Mouse (Mus musculus) B cell, adult 2 months (primary cell): ENCODE measurements at regions not wholly inside any gene's neighbourhood (a gene's known extent, or its start where the extent isn't known, plus 50 kb on each side); places are given as distances from the start of the nearest gene placed in this dataset.

ENCODE experiments used
- DNase-seq, 2 experiments: peaks; one replicate each; pipeline ENCODE4 v3.0.0; 2022

DNA sequence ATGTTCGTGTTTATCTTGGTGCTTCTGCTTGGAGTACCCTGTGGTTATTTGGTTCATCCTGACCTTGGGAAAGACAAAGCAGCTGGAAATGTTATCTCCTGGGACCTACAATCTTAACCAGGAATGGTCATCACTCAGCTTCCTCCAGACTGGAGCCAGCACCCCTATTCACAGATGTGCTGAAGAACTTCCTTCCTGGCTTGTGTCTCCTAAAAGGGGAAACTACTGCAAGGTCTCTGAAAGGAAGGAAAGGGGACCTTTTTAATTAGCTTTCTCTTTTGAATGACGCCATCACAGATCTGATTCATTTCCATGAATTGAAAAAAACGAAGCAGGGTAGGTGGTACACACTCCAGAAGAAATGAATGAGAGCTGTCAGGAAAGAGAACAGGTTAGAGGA, 476.0 kb upstream of the A1bg start:
- DNase-seq: no peak

DNA sequence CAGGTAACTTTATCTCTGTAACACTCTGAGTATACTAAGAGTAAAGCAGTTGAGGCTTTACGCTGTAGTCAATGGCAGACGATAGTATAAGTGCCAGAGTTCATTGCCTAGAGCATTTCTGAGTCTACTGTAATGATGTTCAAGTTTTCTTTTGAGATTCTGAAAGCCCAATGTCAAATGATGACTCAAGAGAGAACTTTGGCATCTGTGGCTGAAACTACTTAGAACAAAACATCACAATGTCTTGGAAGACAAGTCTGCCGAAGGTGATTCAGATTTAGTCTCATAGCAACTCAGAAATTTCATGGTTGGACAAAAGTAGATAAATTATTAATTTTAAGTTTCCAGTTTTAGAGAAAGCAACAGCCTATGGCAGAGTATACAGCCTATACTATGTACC, 474.2 kb upstream of the A1bg start:
- no peak for DNase-seq

DNA sequence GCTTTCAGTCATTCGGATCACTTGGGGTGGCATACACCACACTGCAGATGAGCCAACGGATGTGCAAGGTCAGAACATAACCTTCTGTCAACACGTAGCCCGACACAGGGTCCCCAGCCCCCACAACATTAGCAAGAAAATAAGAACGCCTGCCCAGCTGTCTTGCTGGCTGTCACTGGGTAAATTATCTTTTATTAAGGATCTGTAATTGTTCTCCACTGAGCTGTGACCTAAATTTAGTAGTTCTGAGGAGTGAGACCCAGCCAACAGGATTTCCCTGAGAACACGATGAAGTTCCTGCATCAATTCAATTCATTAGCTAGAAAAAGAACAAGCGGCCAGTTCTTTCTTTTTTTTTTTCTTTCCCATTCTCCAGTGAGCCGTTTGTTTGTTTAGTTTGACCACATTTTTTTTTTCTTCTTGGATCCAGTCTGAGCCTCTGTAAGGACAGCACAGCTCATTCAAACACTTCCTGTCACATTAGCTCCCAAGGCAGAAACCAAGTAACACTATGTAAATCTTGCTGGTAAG, 472.5 kb upstream of the A1bg start:
- no peak for DNase-seq

DNA sequence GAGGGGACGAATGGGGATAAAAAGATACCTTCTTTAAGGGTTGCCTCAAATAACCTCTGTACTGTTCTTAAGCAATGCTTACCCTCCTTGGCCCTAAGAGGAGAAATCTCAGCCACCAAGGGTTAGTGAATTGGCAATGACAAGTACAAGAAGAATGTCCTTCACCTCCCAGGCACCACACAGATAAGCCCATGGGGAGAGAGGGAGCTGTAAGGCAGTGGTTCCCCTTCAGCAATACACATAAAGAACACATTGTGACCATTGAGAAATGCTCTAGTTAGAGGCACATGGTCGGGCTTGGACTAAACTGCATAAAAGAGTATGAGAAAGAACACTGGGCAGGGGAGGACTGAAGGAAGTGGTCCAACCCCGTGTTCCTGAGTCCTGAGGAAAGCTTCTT, 457.9 kb upstream of the A1bg start:
- no peak for DNase-seq

DNA sequence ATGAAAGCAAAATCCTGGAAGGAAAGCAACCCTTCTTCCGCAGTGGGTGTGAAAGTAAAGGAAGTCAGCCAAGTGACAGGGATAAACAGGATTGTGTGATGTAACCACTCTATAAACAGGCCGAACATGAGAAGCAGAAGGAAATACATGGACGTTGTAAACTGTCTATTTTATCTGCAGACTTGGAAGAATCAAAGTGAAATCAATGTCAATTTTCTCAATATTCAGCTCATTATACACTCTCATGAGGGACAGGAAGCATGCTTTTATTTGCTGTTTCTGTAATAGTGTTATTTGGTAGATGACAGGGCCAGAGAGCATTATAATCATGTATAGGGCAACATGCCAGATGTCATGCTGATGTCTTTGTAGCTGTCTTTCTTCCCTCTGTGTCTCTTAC, 443.5 kb upstream of the A1bg start:
- DNase-seq: no peak

DNA sequence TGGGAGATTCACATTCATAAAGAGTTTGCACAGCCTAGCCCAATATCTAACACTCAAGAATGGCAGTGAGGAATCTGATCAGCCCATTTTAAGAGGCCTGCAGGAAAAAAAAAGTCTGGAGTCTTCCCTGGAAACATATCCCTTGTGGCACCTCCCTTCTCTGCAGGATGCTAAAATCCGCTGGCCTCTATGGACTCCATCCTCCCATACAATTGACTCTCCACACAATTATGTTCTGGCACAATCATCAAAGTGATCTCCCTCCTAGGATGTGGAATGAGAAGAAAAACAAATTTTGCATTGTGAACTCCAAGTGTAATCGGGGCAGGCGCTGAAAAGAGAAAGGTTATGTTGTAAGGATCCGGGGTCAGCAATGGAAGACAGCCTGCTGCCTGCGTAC, 442.7 kb upstream of the A1bg start:
- no peak for DNase-seq

DNA sequence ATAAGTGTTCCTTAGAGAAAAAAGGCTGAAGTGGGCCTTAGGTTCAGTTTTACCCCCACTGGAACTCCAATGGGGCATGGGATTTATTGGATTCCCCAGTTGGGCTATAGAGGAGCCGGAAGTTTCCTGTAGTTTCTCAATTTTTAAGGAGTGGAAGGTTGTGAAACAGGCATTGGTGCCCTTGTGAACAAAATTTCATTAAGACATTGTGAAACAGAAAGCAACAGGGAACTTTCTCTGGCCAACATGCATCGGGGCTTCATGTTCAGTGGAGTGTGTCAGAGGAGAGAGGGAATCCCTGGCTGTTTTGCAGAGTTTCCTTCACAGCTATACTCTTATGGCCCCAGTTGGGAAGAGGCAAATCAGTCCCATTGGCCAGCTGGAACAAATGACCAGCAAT, 441.6 kb upstream of the A1bg start:
- DNase-seq: no peak

DNA sequence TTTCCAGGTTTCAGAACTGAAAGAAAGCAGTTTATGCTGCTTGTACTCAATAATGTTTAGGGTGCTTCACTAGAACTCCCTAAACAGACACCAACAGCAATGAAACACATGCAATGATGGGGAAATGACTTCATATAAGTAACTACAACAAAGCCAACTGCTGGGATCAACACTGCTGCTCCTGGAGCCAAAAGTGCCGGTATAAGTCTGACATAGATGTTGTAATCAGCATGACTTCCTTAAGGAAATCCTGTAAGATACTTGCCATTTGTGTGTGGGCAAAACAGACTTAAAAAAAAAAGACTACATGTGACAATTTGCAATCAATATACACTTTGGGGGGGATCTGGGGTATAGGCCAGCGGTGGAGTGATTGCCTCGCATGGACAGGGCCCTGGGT, 438.4 kb upstream of the A1bg start:
- no peak for DNase-seq

DNA sequence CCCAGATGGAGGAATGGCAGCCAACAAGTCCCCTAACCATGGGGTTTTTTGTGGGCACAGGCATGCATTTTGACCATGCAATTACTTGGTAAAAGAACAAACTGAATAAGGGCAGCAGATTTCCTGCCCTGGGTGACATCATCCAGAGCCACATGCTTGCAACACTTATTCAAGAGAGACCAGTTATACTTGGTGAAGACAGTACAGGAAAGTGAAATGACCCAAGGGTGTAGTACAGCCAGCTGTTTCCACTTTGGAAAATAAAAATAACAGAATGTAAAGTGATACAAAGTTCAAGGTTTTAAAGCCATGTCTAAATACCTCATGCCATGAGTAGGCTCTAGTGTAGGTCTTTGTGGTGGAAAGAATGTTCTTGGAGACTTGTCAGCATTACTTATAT, 432.5 kb upstream of the A1bg start:
- DNase-seq: no peak

DNA sequence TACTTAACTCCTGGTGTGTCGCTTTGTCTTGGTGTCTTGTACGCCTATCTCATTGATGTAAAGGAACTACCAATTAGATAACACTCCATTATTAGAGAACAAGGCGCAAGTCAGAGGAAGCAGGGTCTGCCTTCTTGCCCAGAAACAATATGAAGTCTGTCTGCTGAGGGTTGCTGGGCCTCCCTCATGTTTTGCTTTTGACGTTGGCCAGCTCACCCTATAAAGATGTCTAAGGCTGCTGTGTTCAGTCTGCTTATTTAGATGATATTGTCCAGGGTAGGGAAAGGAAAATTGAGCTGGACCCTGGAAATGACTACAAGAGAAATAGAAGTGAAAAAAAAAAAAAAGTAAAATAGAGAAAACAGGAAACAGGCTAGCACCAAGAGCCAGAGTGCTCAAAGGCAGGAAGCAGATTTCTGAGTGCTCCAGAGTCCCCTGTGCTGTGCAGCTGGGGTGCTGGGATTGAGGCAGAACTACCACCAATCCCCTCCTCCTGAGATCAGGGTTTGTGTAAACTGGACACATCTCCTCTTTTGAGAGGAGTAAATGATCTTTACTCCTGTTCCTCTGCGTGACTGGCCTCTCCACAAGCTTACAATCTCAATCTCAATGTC, 429.0 kb upstream of the A1bg start:
- DNase-seq: no peak

DNA sequence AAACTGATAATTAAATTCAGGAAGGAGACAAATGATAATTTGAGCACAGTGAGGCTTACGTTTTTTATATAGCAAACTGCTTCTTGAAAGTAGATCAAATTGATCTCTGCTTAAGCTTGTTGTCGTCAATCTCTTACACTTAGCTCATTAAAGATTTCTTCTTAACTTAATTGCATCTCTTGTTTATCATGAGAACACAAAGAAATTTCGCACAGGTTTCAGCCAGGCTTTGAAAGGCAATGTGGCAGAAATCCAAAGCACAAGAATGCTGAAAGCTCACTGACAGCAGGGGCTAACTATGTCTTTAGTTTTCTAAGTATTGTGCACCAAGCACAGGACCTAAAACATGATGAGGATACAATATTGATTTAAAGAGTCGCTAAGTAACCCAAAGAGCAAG, 422.3 kb upstream of the A1bg start:
- DNase-seq: no peak

DNA sequence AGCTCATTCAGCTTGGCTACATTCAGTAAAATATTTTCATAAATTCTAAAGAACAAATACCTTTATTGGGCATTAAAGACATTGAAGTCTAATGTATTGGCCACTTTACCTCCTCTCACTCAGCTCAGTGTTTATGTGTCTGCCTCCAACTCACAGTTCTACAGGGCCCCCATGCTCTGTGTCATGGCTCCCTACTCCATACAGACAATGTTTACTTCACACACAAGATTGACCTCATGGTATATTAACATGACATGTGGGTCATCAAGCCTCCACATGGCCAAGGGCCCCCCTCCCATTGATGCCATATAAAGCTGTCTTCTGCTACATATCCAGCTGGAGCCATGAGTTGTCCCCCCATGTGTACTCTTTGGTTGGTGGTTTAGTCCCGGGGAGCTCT, 419.8 kb upstream of the A1bg start:
- DNase-seq: no peak

DNA sequence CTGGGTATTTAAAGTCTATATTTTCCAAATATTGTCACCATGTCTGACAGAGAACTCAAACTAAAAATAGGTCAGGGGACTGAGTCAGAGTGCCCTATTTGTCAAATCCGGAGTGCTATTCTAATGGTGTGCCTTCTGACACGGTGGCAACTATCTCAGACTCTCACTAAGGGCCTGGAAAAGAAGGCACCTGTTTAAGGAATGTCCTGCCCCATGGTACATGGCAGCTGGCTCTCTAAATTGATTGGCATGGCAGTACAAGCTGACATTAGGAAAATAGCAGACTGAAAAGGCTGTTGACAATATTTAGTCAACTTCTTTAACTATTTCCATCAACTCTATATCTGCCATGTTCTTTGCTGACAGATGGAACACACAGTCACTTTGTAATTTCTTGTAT, 405.1 kb upstream of the A1bg start:
- DNase-seq: no peak

DNA sequence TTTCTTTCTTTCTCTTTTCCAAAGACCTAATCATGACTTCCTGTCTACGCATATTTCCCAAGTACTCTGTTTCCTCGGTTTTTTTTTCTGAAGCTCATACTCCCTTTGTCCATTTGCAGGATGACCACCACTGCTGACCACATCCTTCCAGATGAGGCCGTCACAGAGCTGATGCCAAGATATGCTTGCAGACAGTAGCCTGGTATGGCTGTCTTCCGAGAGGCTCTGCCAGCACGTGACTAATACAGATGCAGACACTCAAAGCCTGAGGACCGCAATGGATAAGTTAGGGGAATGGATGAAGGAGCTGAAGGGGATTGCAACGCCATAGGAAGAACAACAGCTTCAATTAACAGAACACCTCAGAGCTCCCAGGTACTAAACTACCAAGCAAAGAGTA, 399.4 kb upstream of the A1bg start:
- DNase-seq: no peak

DNA sequence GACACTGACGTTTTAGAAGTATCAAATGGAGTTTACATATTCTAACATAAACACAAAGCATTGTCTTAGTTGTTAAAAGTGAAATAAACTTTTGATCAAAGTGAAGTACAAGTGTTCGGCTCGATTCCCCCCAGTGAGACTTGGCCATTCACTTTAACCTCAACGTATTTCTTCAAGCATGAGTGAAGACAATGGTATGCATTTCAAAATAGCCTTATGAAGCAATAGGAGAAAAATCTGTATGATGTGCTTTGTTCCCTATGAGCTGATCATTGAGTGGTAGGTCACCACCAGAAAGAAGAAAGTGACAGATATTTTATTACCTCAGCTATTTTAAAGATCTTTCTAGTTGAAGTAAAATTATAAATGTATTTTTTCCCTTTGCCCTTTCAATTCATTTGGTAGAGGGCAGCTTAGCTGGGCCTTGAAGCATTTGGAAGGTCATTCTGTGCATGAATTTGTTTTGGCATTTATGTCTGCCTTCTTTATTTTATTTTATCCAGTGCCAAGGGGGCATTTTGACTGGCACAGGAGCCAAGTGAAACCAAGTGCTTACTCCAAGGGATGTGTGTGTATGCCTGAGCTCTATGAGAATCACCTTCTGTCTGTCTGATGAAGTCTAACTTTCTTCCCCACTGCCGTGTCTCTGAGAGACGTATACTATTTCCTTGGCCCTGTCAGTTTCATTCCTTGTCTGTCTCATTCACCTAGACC, 386.8 kb upstream of the A1bg start:
- no peak for DNase-seq

DNA sequence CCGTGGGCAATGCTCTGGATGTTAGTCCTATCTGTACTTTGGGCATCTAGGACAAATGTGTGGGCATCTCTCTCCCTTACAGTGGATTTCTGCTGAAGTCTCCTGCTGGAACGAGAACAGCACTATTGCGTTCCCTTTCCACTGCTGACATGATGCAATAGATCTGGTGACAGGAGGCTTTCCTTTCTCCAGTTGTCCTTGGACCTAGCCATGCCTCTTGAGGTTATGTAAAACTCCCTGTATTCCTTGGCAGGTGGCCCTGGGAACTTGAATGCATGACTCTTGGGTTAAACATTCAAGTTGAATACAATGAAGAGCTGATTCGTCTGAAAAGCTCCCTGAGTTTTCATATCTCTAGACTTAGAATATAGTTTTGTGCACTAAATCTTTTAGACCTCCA, 386.1 kb upstream of the A1bg start:
- DNase-seq: no peak

DNA sequence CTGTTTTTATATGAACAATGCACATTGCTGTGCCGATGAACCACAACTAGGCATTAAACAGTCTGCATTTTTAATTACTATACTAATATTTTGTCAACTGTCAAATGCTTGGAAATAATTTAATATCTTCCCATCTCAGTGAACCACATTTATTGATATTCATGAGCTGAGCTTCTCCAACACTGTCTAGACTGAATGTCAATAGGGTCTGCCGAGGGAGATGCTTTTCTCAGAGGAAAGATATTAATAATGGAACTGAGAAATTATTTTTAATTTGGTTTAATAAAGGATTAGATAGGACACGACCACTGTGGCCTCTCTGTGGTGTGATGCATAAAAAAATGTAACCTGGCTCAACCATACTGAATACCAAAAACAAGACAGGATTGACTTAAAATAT, 381.7 kb upstream of the A1bg start:
- DNase-seq: no peak

DNA sequence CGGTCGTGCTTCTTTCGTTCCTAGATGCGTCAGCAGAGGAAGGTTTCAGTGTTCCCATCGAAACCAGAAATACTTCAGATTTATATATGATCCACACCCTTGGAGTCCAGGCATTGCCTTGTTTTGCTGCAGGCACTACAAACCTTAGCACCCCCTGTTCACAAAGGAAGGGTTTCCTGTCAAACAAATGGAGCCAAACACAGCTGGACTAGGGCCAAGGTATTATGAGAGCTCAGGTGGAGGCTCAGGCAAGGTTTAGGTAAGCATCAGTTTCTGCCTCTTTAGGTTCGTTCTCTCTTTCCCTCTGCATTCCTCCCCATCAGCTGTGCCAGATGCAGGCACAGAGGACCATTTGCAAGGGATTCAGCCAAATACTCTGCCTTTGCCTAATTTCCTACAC, 377.0 kb upstream of the A1bg start:
- DNase-seq: no peak

DNA sequence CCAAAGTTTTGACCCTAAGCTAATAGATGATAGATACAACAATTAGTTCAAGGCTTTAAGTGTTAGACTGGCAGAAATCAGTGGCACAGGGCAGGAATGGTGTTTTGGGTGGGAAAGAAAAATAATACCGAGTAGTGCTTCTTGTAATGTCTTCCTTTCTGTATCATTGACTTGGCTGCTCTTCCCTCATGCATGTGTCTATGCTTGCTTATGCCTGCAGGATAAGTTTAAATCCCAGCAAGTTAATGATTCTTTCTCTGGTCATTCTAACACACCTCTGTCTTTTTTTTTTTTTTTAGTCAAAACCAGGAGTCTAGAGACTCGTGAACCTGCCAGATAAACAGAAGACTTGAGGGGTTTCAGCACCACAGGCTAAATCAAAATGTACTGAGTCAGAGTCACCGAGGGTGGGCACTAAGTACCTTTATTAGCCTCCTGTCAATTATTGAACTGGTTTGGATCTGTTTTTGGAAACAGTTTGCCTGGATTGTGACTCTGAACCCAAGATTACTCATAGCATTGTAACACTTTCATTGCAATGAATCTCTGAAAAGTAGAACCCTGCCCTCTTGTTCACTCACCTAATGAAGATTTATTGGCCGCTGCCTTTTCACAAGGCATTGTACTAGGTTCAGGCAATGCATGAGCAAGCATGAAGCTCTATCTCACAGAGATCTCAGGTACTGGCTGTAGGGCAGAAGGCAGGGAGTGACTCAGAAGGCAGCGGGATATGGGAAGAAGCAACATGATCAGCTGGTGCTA, 374.8 kb upstream of the A1bg start:
- DNase-seq: no peak

DNA sequence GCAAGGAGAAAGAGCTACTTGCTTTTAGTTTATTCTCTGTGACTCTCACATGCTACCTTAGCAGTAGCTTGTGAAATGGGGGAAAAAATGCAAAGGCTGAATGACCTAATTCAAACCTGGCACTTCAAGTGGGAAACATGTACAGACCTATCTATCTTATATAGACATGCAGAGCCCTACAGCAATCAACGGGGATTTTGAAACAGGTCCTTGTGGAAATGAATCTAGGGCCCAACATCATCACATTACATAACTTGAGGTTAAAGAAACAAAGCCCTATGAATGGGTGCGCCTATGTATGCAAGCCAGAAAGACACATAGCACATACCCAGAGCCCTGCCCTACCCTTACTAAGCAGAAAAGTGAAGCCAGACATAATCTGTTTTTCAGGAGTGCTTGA, 371.8 kb upstream of the A1bg start:
- no peak for DNase-seq

DNA sequence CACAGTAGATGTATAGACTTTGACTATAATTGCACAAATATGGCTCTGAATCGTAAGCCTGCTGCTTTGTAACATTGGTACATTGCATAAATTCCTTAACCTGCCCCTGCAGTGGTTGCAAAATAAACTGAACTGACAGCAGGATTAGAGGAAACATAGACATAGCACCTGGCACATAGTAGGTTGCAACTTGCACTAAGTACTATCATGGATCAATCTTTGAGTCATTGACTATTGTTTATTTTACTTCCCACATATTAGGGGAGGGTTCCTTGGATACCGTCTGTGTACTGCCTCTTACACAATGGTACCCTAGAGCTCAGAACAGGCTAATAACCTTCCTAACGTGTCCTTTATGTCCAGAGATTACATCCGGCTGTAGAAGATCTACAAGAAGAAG, 371.3 kb upstream of the A1bg start:
- no peak for DNase-seq

DNA sequence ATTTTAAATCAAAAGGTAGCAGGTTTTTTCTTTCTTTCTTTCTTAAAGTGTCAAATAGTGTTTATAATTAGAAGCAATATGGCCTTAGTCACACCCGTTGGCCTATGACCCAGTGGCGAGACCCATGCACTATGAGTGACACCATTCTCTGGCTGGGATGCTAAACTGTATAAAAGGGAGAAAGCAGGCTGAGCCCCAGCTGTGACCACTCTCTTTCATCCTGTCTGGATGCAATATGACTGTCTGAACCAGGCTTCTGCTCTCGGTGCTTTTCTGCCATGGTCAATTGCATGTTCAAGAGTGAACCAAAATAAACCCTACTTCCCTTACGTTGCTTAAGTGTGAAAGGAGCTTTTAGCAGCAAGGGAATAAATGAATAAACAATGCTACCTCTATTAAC, 346.0 kb upstream of the A1bg start:
- DNase-seq: no peak

DNA sequence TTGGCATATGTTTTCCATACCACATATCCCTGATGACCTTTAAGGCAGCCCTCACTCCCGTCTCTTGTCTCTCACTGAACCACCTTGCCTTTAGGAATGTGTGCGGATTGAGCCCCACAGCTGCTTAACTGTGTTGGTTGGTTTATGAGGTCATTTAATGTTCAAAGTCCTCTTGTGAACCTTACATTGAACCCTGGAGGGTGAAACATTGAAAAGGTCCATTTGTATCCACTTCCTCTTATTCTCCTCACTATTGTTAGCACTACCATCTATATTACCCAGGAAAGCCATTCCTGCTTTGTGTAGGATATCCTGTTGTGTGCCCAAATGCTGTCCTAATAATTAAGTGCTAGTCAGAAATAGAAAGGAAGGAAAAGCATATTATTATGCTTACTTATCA, 336.2 kb upstream of the A1bg start:
- DNase-seq: no peak

DNA sequence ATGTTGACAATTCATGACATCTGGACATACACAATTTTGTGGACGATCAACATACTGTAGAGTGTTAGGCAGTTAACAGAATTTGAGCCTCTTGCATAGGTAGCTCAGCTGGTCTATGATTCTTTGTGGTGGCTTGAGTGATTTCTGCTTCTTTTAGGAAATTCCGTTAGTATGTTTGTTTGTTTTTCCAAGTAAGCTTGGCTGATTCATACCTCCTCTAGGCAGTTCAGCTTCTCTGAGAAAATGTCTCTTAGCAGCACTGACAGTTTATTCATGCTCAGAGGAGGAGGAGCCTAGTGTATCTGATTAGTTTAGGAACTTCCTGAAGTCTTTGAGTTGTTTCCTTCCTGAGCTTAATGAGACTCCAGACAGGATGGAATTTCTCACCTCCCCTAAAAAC, 321.7 kb upstream of the A1bg start:
- DNase-seq: no peak
